Mouse (Mus musculus): Measurements from ENCODE around the gene Sqor.

Sqor gene

GRCm38 (mm10) chr2:122784701-122785100 lies 19.7 kb downstream of the Sqor start:
- DNase-seq (ENCODE audit: low spot score): no peak

- DNase-seq (ENCODE audit: low spot score): no peak
Measured at GRCm38 (mm10) chr2:122786167-122786566, 21.1 kb downstream of the Sqor start.

- DNase-seq (ENCODE audit: low spot score): no peak
Measured at GRCm38 (mm10) chr2:122789311-122789710, 24.3 kb downstream of the Sqor start.

GRCm38 (mm10) chr2:122789730-122790129 lies 24.7 kb downstream of the Sqor start:
- DNase-seq (ENCODE audit: low spot score): no peak

- no peak for DNase-seq (ENCODE audit: low spot score)
Measured at GRCm38 (mm10) chr2:122804392-122804791, 39.4 kb downstream of the Sqor start.

GRCm38 (mm10) chr2:122806040-122806439 lies 41.0 kb downstream of the Sqor start:
- no peak for DNase-seq (ENCODE audit: low spot score)

GRCm38 (mm10) chr2:122809027-122809426 lies 44.0 kb downstream of the Sqor start:
- no peak for DNase-seq (ENCODE audit: low spot score)

- no peak for DNase-seq (ENCODE audit: low spot score)
Measured at GRCm38 (mm10) chr2:122816986-122817385, 51.9 kb downstream of the Sqor start.

- no peak for DNase-seq (ENCODE audit: low spot score)
Measured at GRCm38 (mm10) chr2:122821246-122821645, 56.2 kb downstream of the Sqor start.

- peak; percentile 22 for DNase-seq (ENCODE audit: low spot score)
Measured at GRCm38 (mm10) chr2:122825406-122826236, 60.6 kb downstream of the Sqor start.

- no peak for DNase-seq (ENCODE audit: low spot score)
Measured at GRCm38 (mm10) chr2:122826302-122826701, 61.3 kb downstream of the Sqor start.

- no peak for DNase-seq (ENCODE audit: low spot score)
Measured at GRCm38 (mm10) chr2:122854636-122855035, 89.6 kb downstream of the Sqor start.

GRCm38 (mm10) chr2:122855354-122855753 lies 90.3 kb downstream of the Sqor start:
- no peak for DNase-seq (ENCODE audit: low spot score)

All from urinary bladder, postnatal 25 days (tissue).